Mouse (Mus musculus): ENCODE data around the gene Tmem109.

GRCm38 (mm10) chr19:10914870-10915269, 33.1 kb upstream of the Tmem109 start:
- TF ChIP-seq POLR2AphosphoS2 (IDR thresholded peaks at IDR 0.05; ENCODE audit: low read depth, low read length) (no peak), MYC (IDR thresholded peaks at IDR 0.05; ENCODE audit: low read depth, low read length) (no peak), ZMIZ1 (IDR thresholded peaks at IDR 0.05; ENCODE audit: low read depth, low read length) (no peak), CTCF (conservative IDR thresholded peaks at IDR 0.05 in 1 of 2, IDR thresholded peaks at IDR 0.05 in 1 of 2; ENCODE audit: low read depth in 2 of 2, low read length in 2 of 2) (no peak), POLR2A (IDR thresholded peaks at IDR 0.05; ENCODE audit: low read depth, low read length) (no peak), MXI1 (IDR thresholded peaks at IDR 0.05; ENCODE audit: low read depth, low read length) (no peak; the same call in 1 of the 2 replicates), HCFC1 (IDR thresholded peaks at IDR 0.05; ENCODE audit: low read depth, low read length) (no peak), EP300 (IDR thresholded peaks at IDR 0.05; ENCODE audit: low read length) (no peak), PAX5 (IDR thresholded peaks at IDR 0.05; ENCODE audit: low read length) (no peak), NRF1 (IDR thresholded peaks at IDR 0.05; ENCODE audit: low read depth, low read length) (no peak), E2F4 (IDR thresholded peaks at IDR 0.05; ENCODE audit: insufficient replicate concordance, low read depth, low read length) (no peak), ZNF384 (IDR thresholded peaks at IDR 0.05; ENCODE audit: low read depth, low read length) (no peak), GABPA (IDR thresholded peaks at IDR 0.05; ENCODE audit: insufficient replicate concordance, low read depth, low read length) (no peak)
